Mouse (Mus musculus) spleen, adult 2 months (tissue): ENCODE results near the gene Fam216b.

Experiments used
- CTCF ChIP-seq: fragments of 200-500 bp; IDR thresholded peaks from 2 replicates; pipeline ENCODE4 v1.5.1; 2011; ENCODE audit warnings: mild to moderate bottlenecking, inconsistent platforms; ENCODE audit not compliant: insufficient read depth, insufficient read length, insufficient replicate concordance; ENCODE audit errors: extremely low read depth
- POLR2A ChIP-seq: fragments of 200-500 bp; IDR thresholded peaks from 2 replicates; pipeline ENCODE4 v1.6.1; 2011; ENCODE audit warnings: low read depth, low read length, inconsistent platforms

GRCm38 (mm10) chr14:78120286-78120685, 31.5 kb upstream of the Fam216b start:
- no peak for TF ChIP-seq CTCF
- no peak for TF ChIP-seq POLR2A
